Mouse (Mus musculus) lung, postnatal 0 days (tissue): ENCODE measurements at regions not wholly inside any gene's neighbourhood (a gene's known extent, or its start where the extent isn't known, plus 50 kb on each side); places are given as distances from the start of the nearest gene placed in this dataset.

Experiments
- ATAC-seq: fragments of 200-750 bp; cut with Nextera tagmentation; 2 replicates; pipeline ENCODE4 v1.8.0; 2017; ENCODE audit warnings: moderate library complexity
- DNase-seq: peaks from one replicate; pipeline ENCODE4 v3.0.0-alpha.2; 2016; ENCODE audit warnings: low spot score
- H3K27ac ChIP-seq: fragments of 300-500 bp; sonication (generic); 2 replicates; pipeline ENCODE4 v1.5.1; 2014; ENCODE audit warnings: antibody characterized with exemption, mild to moderate bottlenecking, low read length, mixed read lengths
- H3K27me3 ChIP-seq: fragments of 300-500 bp; sonication (generic); replicated peaks from 2 replicates; pipeline ENCODE4 v1.6.1; 2014; ENCODE audit warnings: low read length, mixed read lengths; ENCODE audit not compliant: insufficient read depth
- H3K36me3 ChIP-seq: fragments of 300-500 bp; sonication (generic); 2 replicates; pipeline ENCODE4 v1.6.1; 2014; ENCODE audit warnings: low read length, mixed read lengths; ENCODE audit not compliant: insufficient read depth
- H3K4me1 ChIP-seq: fragments of 300-500 bp; sonication (generic); 2 replicates; pipeline ENCODE4 v1.6.1; 2014; ENCODE audit warnings: antibody characterized with exemption, low read depth, low read length, mixed read lengths; ENCODE audit not compliant: insufficient read depth
- H3K4me2 ChIP-seq: fragments of 300-500 bp; sonication (generic); replicated peaks from 2 replicates; pipeline ENCODE4 v1.6.1; 2014; ENCODE audit warnings: low read depth, mild to moderate bottlenecking, low read length, moderate library complexity, mixed read lengths
- H3K4me3 ChIP-seq: fragments of 300-500 bp; sonication (generic); 2 replicates; pipeline ENCODE4 v1.5.1; 2014; ENCODE audit warnings: low read depth, low read length
- H3K9ac ChIP-seq: fragments of 300-500 bp; sonication (generic); replicated peaks from 2 replicates; pipeline ENCODE4 v1.6.1; 2014; ENCODE audit warnings: low read depth, mild to moderate bottlenecking
- H3K9me3 ChIP-seq: fragments of 300-500 bp; sonication (generic); 2 replicates; pipeline ENCODE4 v1.6.1; 2016; ENCODE audit warnings: low read length, mixed read lengths
- CTCF ChIP-seq: IDR thresholded peaks from 2 replicates; pipeline ENCODE4 v1.5.1; 2016; ENCODE audit warnings: antibody characterized with exemption, mild to moderate bottlenecking
- EP300 ChIP-seq: IDR thresholded peaks from 2 replicates; pipeline ENCODE4 v1.6.1; 2016; ENCODE audit warnings: antibody characterized with exemption, mild to moderate bottlenecking, control low read depth
- WGBS: fragments of 180-500 bp; shearing (Covaris S2); extraction: QIAGEN DNeasy Blood & Tissue Kit; methylation state at CpG from one replicate; pipeline ENCODE4 v1.1.7; 2014; 5-methylcytosine and 5-hydroxymethylcytosine counted together

- Histone ChIP-seq H3K27me3 (no peaks in the 10 kb centered on the region), H3K4me1 (no peaks in the 10 kb centered on the region), H3K9me3 (no peaks in the 10 kb centered on the region), H3K4me3 (no peak overlapping the region), H3K4me2 (no peak overlapping the region), H3K9ac (no peak overlapping the region), H3K27ac (no peak overlapping the region), H3K36me3 (no peaks in the 10 kb centered on the region)
- DNase-seq (no peak), ATAC-seq (no peak)
- 83% methylated on average over 1 of the region's 1 CpGs for WGBS
- no peak for TF ChIP-seq CTCF
- no peak for TF ChIP-seq EP300
These were observed 200.1 kb downstream of the Zpld1 start for GRCm38 (mm10) chr16:55097651-55098050.

- whole genome bisulfite sequencing = 73% methylated on average over 1 of the region's 1 CpGs
- H3K27ac ChIP-seq = no peak overlapping the region
- H3K4me1 ChIP-seq = no peaks in the 10 kb centered on the region
- H3K9ac ChIP-seq = no peak overlapping the region
- no peak overlapping the region for H3K4me2 ChIP-seq
- TF ChIP-seq EP300 (no peak), CTCF (no peak)
- no peak overlapping the region for H3K4me3 ChIP-seq
- H3K36me3 ChIP-seq = no peaks in the 10 kb centered on the region
- H3K9me3 ChIP-seq = no peaks in the 10 kb centered on the region
- ATAC-seq (no peak), DNase-seq (no peak)
- no peaks in the 10 kb centered on the region for H3K27me3 ChIP-seq
These were observed 210.3 kb downstream of the Zpld1 start for GRCm38 (mm10) chr16:55087461-55087860.

GRCm38 (mm10) chr16:55076172-55076571, 221.6 kb downstream of the Zpld1 start:
- no peaks in the 10 kb centered on the region for H3K9me3 ChIP-seq
- H3K4me3 ChIP-seq = no peak overlapping the region
- no peaks in the 10 kb centered on the region for H3K4me1 ChIP-seq
- ATAC-seq = no peak
- no peak for TF ChIP-seq CTCF
- no peak for TF ChIP-seq EP300
- no peak overlapping the region for H3K4me2 ChIP-seq
- H3K27me3 ChIP-seq = no peaks in the 10 kb centered on the region
- no peak for DNase-seq
- 69% methylated on average over 1 of the region's 1 CpGs for WGBS
- H3K36me3 ChIP-seq = no peaks in the 10 kb centered on the region
- no peak overlapping the region for H3K9ac ChIP-seq
- no peak overlapping the region for H3K27ac ChIP-seq

GRCm38 (mm10) chr16:55039777-55040176, 258.0 kb downstream of the Zpld1 start:
- no peaks in the 10 kb centered on the region for H3K36me3 ChIP-seq
- 86% methylated on average over 6 of the region's 6 CpGs for WGBS
- ATAC-seq (no peak), DNase-seq (no peak)
- H3K9ac ChIP-seq = no peak overlapping the region
- H3K27me3 ChIP-seq = no peaks in the 10 kb centered on the region
- TF ChIP-seq EP300 = no peak
- no peak for TF ChIP-seq CTCF
- no peak overlapping the region for H3K4me3 ChIP-seq
- H3K4me2 ChIP-seq = no peak overlapping the region
- H3K4me1 ChIP-seq = no peaks in the 10 kb centered on the region
- H3K27ac ChIP-seq = no peak overlapping the region
- no peaks in the 10 kb centered on the region for H3K9me3 ChIP-seq

GRCm38 (mm10) chr16:55001661-55002289, 296.0 kb downstream of the Zpld1 start:
- Histone ChIP-seq H3K27ac (no peak overlapping the region), H3K9me3 (no peaks in the 10 kb centered on the region), H3K9ac (no peak overlapping the region), H3K27me3 (no peaks in the 10 kb centered on the region), H3K4me3 (no peak overlapping the region), H3K36me3 (no peaks in the 10 kb centered on the region), H3K4me1 (no peaks in the 10 kb centered on the region), H3K4me2 (no peak overlapping the region)
- ATAC-seq (no peak), DNase-seq (no peak)
- 72% methylated on average over 2 of the region's 2 CpGs for WGBS
- TF ChIP-seq CTCF (no peak), EP300 (no peak)

- Histone ChIP-seq H3K4me3 (no peak overlapping the region), H3K4me1 (no peaks in the 10 kb centered on the region), H3K36me3 (no peaks in the 10 kb centered on the region), H3K9ac (no peak overlapping the region), H3K9me3 (no peaks in the 10 kb centered on the region), H3K4me2 (no peak overlapping the region), H3K27me3 (no peaks in the 10 kb centered on the region), H3K27ac (no peak overlapping the region)
- no peak for TF ChIP-seq CTCF
- TF ChIP-seq EP300 = no peak
- DNase-seq (no peak), ATAC-seq (no peak)
- 39% methylated on average over 4 of the region's 4 CpGs for WGBS
These were observed 306.1 kb downstream of the Zpld1 start for GRCm38 (mm10) chr16:54991595-54992240.
